Mouse (Mus musculus) hindbrain, embryonic 14.5 days (tissue): ENCODE data around the gene Gbp7. TPM values are rescaled to one million over a fixed set of nuclear protein-coding genes. Genes with fewer than 3 reads are reported as not detected.
A peak's percentile ranks its signal among the peaks of the same experiment; 100 is the strongest.
"Not testable (repeated sequence)": the region's sequence is repeated elsewhere in the genome, so short reads cannot be mapped to it uniquely, and the experiment has no call there.

Experiments used
- ATAC-seq: fragments of 200-750 bp; cut with Nextera tagmentation; 2 replicates; pipeline ENCODE4 v1.8.0; 2017; ENCODE audit warnings: moderate number of reproducible peaks, mild to moderate bottlenecking, moderate TSS enrichment, moderate library complexity; ENCODE audit not compliant: low FRiP score
- DNase-seq: peaks from one replicate; pipeline ENCODE4 v3.0.0-alpha.2; 2015; ENCODE audit warnings: low spot score
- H3K27ac ChIP-seq: fragments of 300-500 bp; sonication (generic); 2 replicates; pipeline ENCODE4 v1.5.1; 2014; ENCODE audit warnings: mild to moderate bottlenecking, moderate library complexity
- H3K27me3 ChIP-seq: fragments of 300-500 bp; sonication (generic); 2 replicates; pipeline ENCODE4 v1.6.1; 2014; ENCODE audit warnings: mild to moderate bottlenecking, low read length, mixed read lengths; ENCODE audit not compliant: control insufficient read depth, insufficient read depth
- H3K36me3 ChIP-seq: fragments of 300-500 bp; sonication (generic); replicated peaks from 2 replicates; pipeline ENCODE4 v1.6.1; 2014; ENCODE audit not compliant: control insufficient read depth, insufficient read depth
- H3K4me1 ChIP-seq: fragments of 300-500 bp; sonication (generic); replicated peaks from 2 replicates; pipeline ENCODE4 v1.6.1; 2014; ENCODE audit warnings: antibody characterized with exemption, low read length, mixed read lengths; ENCODE audit not compliant: control insufficient read depth, insufficient read depth
- H3K4me2 ChIP-seq: fragments of 300-500 bp; sonication (generic); replicated peaks from 2 replicates; pipeline ENCODE4 v1.6.1; 2014; ENCODE audit warnings: mild to moderate bottlenecking, moderate library complexity
- H3K4me3 ChIP-seq: fragments of 300-500 bp; sonication (generic); replicated peaks from 2 replicates; pipeline ENCODE4 v1.5.1; 2014; ENCODE audit warnings: mild to moderate bottlenecking, low read length
- H3K9ac ChIP-seq: fragments of 300-500 bp; sonication (generic); 2 replicates; pipeline ENCODE4 v1.6.1; 2014
- H3K9me3 ChIP-seq: fragments of 300-500 bp; sonication (generic); 2 replicates; pipeline ENCODE4 v1.6.1; 2016; ENCODE audit warnings: low read length; ENCODE audit not compliant: control insufficient read depth
- WGBS: fragments of 180-500 bp; shearing (Covaris S2); extraction: QIAGEN DNeasy Blood & Tissue Kit; methylation state at CpG from one replicate; pipeline ENCODE4 v1.1.7; 2014; 5-methylcytosine and 5-hydroxymethylcytosine counted together
- polyA plus RNA-seq: library from polyadenylated mRNA; unstranded; fragments of >200 nt; fragmentation: Nextera tagmentation; extraction: Ambion mirVana; gene quantifications from 2 replicates; pipeline ENCODE4 v1.2.1, GENCODE M21; 2014

Gene Gbp7
- polyA plus RNA-seq, 1 experiment from 2014 or later = 2.8 TPM

DNA sequence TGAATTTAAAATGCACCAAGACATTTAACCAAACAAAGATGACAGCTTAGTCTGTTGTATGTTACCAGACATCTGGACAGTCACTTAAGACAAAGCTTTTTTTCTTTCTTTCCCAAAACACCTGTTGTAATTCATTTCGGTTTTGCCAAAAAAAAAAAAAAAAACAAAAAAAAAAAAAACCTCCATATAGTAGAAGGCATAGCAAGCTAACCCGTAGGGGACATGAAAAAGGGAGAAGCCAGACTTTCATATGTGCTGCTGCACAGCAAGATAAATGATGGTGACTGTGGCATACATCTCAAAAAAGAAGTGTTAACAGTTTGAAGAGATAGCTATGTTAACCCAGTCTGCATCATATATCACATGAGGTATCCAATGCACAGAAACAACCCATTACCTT lies 545 bp upstream of the Gbp7 start:
- no peak for ATAC-seq
- WGBS = 60% methylated on average over 2 of the region's 2 CpGs
- peak overlapping the region; percentile 61; the same call in 1 of the 2 replicates for H3K9ac ChIP-seq

DNA sequence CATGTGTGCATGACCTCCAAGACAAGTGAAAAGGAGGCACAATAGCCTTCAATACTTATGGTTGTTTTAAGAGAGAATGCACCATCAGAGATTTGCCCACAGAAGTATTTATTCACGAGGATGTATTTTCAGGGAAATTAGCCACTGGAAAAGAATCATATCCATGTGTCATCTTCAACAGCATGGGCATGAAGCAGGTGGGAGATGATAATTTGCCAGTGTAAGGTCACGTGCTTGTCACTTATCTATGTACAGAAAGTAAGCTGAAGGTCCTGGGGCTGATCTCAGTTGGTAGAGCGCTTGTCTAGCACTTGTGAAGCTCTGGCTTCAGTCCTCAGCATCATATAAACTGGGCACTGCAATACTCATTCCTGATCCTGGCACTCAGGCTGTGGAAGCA lies 1.5 kb downstream of the Gbp7 start:
- Histone ChIP-seq H3K36me3 (no peaks in the 10 kb centered on the region), H3K9ac (no peak overlapping the region), H3K27me3 (no peaks in the 10 kb centered on the region), H3K4me2 (no peak overlapping the region), H3K4me1 (peaks cover 7% of the 10 kb centered on the region; the same call in 1 of the 2 replicates), H3K27ac (no peak overlapping the region), H3K4me3 (no peak overlapping the region), H3K9me3 (no peaks in the 10 kb centered on the region)
- DNase-seq (no peak), ATAC-seq (no peak)
- 87% methylated on average over 3 of the region's 3 CpGs for WGBS

More for the DNA sequence above, 545 bp upstream of the Gbp7 start:
- DNase-seq = no peak
- no peaks in the 10 kb centered on the region for H3K36me3 ChIP-seq
- H3K27ac ChIP-seq = no peak overlapping the region
- H3K4me3 ChIP-seq = peak overlapping the region; percentile 51
- no peaks in the 10 kb centered on the region for H3K27me3 ChIP-seq
- peaks cover 7% of the 10 kb centered on the region; the same call in 1 of the 2 replicates for H3K4me1 ChIP-seq
- H3K9me3 ChIP-seq = no peaks in the 10 kb centered on the region
- H3K4me2 ChIP-seq = peak overlapping the region; percentile 98

DNA sequence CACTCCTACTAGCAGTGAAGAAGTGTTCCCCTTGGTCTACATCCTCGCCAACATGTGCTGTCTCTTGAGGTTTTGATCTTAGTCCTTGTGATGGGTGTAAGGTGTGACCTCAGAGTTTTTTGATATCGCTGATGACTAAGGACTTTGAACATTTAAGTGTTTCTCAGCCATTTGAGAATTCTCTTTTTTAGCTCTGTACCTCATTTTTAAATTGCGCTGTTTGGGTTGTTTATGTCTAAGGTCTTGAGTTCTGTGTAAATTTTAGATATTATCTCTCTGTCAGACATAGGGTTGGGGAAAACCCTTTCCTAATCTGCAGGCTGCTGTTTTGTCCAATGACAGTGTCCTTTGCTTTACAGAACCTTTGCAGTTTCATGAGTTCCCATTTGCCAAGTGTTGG lies 3.0 kb downstream of the Gbp7 start:
- no peaks in the 10 kb centered on the region for H3K36me3 ChIP-seq
- ATAC-seq (no peak), DNase-seq (no peak)
- no peak overlapping the region for H3K9ac ChIP-seq
- 96% methylated on average over 3 of the region's 3 CpGs for WGBS
- H3K27me3 ChIP-seq = no peaks in the 10 kb centered on the region
- H3K4me1 ChIP-seq = peaks cover 7% of the 10 kb centered on the region; the same call in 1 of the 2 replicates
- H3K4me2 ChIP-seq = no peak overlapping the region
- H3K4me3 ChIP-seq = no peak overlapping the region
- H3K27ac ChIP-seq = no peak overlapping the region
- no peaks in the 10 kb centered on the region for H3K9me3 ChIP-seq

DNA sequence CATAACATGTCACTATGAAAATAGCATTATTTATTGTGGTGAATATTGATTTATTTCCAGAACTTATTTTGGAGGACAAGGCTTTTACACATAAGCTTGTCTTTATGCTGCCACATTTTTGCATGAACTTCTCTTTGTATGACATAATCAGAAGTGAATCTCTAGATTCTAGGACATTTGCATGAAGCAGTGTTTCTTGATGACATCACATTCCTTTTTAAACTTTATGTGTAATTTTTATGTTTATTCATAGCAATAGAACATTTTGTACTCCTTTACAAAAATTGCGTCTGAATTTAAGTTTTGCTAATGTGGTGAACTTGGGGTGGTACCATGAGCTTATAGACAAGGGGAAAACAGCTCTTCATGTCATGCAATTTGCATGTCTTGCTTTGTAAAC lies 5.5 kb downstream of the Gbp7 start:
- no peaks in the 10 kb centered on the region for H3K4me1 ChIP-seq
- H3K4me2 ChIP-seq = no peak overlapping the region
- H3K27me3 ChIP-seq = no peaks in the 10 kb centered on the region
- H3K4me3 ChIP-seq = no peak overlapping the region
- no peaks in the 10 kb centered on the region for H3K36me3 ChIP-seq
- 69% methylated on average over 1 of the region's 1 CpGs for WGBS
- H3K9ac ChIP-seq = no peak overlapping the region
- ATAC-seq = no peak
- DNase-seq = no peak
- no peaks in the 10 kb centered on the region for H3K9me3 ChIP-seq
- H3K27ac ChIP-seq = no peak overlapping the region

DNA sequence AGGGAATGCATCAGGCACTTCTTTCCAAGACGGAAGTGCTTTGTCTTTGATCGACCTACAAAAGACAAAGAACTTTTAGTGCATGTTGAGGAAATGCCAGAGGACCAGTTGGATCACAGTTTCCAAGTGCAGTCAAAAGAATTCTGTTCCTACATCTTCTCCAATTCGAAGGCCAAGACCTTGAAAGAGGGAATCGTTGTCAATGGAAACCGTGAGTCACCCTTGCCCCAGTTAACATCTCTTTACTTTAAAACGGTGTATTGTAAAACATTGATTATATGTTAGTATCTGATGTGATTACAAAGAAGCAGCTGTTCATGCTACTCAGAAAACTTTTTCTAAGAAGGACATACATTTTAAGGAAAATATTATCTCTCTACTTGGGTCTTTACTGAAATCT lies 11.2 kb downstream of the Gbp7 start:
- H3K27ac ChIP-seq = no peak overlapping the region
- no peaks in the 10 kb centered on the region for H3K4me1 ChIP-seq
- no peak for ATAC-seq
- no peaks in the 10 kb centered on the region for H3K27me3 ChIP-seq
- WGBS = 74% methylated on average over 6 of the region's 6 CpGs
- no peaks in the 10 kb centered on the region for H3K9me3 ChIP-seq
- H3K36me3 ChIP-seq = no peaks in the 10 kb centered on the region
- H3K9ac ChIP-seq = no peak overlapping the region
- DNase-seq = no peak
- H3K4me2 ChIP-seq = no peak overlapping the region
- H3K4me3 ChIP-seq = no peak overlapping the region

DNA sequence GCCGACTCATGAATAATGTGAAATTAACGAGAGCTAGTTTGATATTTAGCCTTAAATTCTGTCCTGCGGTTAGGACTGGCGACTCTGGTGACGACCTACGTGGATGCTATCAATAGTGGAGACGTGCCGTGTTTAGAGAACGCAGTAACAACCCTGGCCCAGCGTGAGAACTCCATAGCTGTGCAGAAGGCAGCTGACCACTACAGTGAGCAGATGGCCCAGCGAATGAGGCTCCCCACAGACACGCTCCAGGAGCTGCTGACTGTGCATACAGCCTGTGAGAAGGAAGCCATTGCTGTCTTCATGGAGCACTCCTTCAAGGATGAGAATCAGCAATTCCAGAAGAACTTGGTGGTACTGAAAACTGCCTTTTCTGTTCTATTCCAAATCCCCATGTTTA lies 12.6 kb downstream of the Gbp7 start:
- not testable (repeated sequence) for H3K27me3 ChIP-seq, H3K4me1 ChIP-seq, H3K9me3 ChIP-seq, H3K9ac ChIP-seq, H3K4me2 ChIP-seq, H3K36me3 ChIP-seq, H3K27ac ChIP-seq, H3K4me3 ChIP-seq, ATAC-seq, DNase-seq
- 63% methylated on average over 12 of the region's 12 CpGs for WGBS

DNA sequence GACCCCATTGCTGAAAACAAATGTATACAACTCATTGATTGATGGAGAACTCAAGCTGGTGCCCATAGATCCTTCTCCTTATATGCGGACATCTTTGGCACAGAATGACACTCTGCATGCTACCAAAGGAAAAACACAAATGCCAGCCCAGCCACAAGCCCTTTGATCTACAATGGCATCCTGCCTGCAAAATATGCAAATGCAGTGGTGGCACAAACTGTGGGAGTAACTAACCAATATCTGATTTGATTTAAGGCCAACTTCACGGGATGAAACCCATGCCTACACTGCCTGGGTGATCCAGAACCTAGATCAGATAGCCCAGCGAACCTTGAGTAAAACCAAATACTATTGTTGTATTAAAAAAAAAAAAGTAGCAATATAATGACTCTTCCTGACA lies 16.5 kb downstream of the Gbp7 start:
- Histone ChIP-seq H3K9me3 (no peaks in the 10 kb centered on the region), H3K4me2 (no peak overlapping the region), H3K27me3 (no peaks in the 10 kb centered on the region), H3K9ac (no peak overlapping the region), H3K27ac (no peak overlapping the region), H3K4me1 (no peaks in the 10 kb centered on the region), H3K36me3 (no peaks in the 10 kb centered on the region), H3K4me3 (no peak overlapping the region)
- DNase-seq (no peak), ATAC-seq (no peak)
- WGBS = 69% methylated on average over 3 of the region's 3 CpGs

DNA sequence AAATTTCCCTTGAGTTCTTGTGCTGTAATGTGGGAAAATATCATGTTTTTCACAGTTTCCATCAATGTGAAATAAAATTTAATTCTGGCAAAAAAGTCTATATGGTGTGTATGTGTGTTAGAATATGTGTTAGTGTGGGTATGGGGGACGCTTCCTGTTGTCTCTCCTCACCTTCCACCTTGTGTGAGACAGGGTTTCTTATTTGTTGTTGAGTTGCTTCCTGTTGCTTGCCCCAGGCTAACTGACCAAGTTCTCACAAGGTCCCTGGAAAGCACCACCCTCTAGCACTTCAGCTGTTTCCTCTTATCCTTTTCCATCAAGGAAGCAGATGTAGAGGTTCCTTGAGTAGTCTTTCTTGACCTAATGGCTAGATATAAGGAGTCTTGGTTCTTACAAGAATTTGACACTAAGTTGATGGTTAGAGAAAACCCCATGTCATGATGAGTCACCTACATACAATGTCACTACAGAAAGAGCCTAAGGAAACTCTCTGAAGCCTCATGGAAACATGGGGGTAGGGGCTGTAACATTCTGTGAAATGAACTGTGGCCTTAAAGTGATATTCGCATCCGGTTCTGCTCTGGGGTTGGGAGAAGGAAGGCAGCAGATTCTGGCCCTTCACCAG lies 20.0 kb downstream of the Gbp7 start:
- H3K4me2 ChIP-seq = no peak overlapping the region
- H3K27me3 ChIP-seq = no peaks in the 10 kb centered on the region
- H3K4me3 ChIP-seq = no peak overlapping the region
- no peaks in the 10 kb centered on the region for H3K4me1 ChIP-seq
- H3K27ac ChIP-seq = no peak overlapping the region
- no peak for ATAC-seq
- H3K9ac ChIP-seq = no peak overlapping the region
- H3K9me3 ChIP-seq = no peaks in the 10 kb centered on the region
- DNase-seq = no peak
- 100% methylated on average over 3 of the region's 3 CpGs for WGBS
- H3K36me3 ChIP-seq = no peaks in the 10 kb centered on the region

DNA sequence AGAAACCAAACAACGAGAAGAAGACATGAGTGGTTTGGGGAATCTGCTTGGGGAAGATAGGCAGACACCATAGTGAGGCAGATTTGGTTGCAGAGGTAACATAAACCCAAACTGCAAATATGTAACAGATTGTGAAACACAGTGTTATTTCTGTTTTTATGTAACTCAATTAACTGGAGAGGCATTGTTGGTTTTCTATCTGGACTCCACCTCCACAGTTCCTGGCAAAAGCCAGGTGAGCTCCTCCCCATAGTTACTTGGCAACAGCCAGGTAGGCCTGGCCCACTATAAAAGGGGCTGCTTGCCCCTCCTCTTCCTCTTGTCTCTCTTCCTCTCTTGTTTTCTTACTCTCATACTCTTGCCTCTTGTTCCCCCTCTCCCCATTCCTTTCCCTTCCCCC lies 24.5 kb downstream of the Gbp7 start:
- no peak overlapping the region for H3K9ac ChIP-seq
- H3K4me2 ChIP-seq = no peak overlapping the region
- no peaks in the 10 kb centered on the region for H3K9me3 ChIP-seq
- H3K27me3 ChIP-seq = no peaks in the 10 kb centered on the region
- no peaks in the 10 kb centered on the region for H3K4me1 ChIP-seq
- H3K36me3 ChIP-seq = no peaks in the 10 kb centered on the region
- ATAC-seq = no peak
- no peak overlapping the region for H3K4me3 ChIP-seq
- DNase-seq = no peak
- no peak overlapping the region for H3K27ac ChIP-seq
- 87% methylated on average over 1 of the region's 1 CpGs for WGBS

DNA sequence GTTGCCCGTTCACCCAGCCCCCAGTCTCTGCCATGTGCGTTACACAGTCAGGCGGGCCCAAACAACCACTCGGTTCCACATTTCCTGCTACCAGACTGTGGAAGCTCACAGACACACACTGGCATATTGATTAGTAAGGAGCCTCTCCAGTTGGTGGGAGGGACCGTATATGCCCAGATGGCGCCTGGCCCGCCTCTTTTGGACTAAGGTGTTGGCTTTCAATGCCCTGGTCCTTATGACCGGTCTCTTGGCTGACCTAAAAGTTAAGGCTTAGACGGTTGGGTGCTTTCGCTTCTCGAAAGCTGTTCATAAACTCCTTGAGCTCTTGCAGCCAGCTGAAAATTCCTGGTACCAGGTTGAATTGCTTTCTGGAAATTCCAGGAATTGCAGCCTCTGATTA lies 25.5 kb downstream of the Gbp7 start:
- ATAC-seq (no peak), DNase-seq (no peak)
- 89% methylated on average over 11 of the region's 11 CpGs for WGBS
- H3K36me3 ChIP-seq = no peaks in the 10 kb centered on the region
- H3K4me3 ChIP-seq = no peak overlapping the region
- no peaks in the 10 kb centered on the region for H3K9me3 ChIP-seq
- H3K4me1 ChIP-seq = 0 out of 2 replicates have a peak, but pooled peaks cover 3% of the 10 kb centered on the region
- H3K4me2 ChIP-seq = no peak overlapping the region
- H3K27ac ChIP-seq = no peak overlapping the region
- no peaks in the 10 kb centered on the region for H3K27me3 ChIP-seq
- no peak overlapping the region for H3K9ac ChIP-seq
